Mouse (Mus musculus) kidney, embryonic 14.5 days (tissue): Measurements from ENCODE around the gene Atg10. TPM values are rescaled to one million over a fixed set of nuclear protein-coding genes. Genes with fewer than 3 reads are reported as not detected.

Experiments
- ATAC-seq: fragments of 200-750 bp; cut with Nextera tagmentation; 2 replicates; pipeline ENCODE4 v1.8.0; 2017; ENCODE audit warnings: moderate number of reproducible peaks, mild to moderate bottlenecking, moderate TSS enrichment, moderate library complexity; ENCODE audit not compliant: low FRiP score, low TSS enrichment
- H3K27ac ChIP-seq: fragments of 300-500 bp; sonication (generic); 2 replicates; pipeline ENCODE4 v1.5.1; 2014; ENCODE audit warnings: low read depth, mild to moderate bottlenecking, low read length, moderate library complexity, mixed read lengths
- H3K27me3 ChIP-seq: fragments of 300-500 bp; sonication (generic); 2 replicates; pipeline ENCODE4 v1.6.1; 2014; ENCODE audit warnings: mild to moderate bottlenecking, low read length; ENCODE audit not compliant: control insufficient read depth, insufficient read depth
- H3K36me3 ChIP-seq: fragments of 300-500 bp; sonication (generic); 2 replicates; pipeline ENCODE4 v1.6.1; 2014; ENCODE audit warnings: low read length, mixed read lengths; ENCODE audit not compliant: control insufficient read depth, insufficient read depth
- H3K4me1 ChIP-seq: fragments of 300-500 bp; sonication (generic); 2 replicates; pipeline ENCODE4 v1.6.1; 2014; ENCODE audit warnings: low read length, mixed read lengths; ENCODE audit not compliant: control insufficient read depth, insufficient read depth
- H3K4me2 ChIP-seq: fragments of 300-500 bp; sonication (generic); replicated peaks from 2 replicates; pipeline ENCODE4 v1.6.1; 2014; ENCODE audit warnings: low read depth, mild to moderate bottlenecking, low read length
- H3K4me3 ChIP-seq: fragments of 300-500 bp; sonication (generic); 2 replicates; pipeline ENCODE4 v1.5.1; 2014; ENCODE audit warnings: mild to moderate bottlenecking, low read length
- H3K9ac ChIP-seq: fragments of 300-500 bp; sonication (generic); 2 replicates; pipeline ENCODE4 v1.6.1; 2014; ENCODE audit warnings: low read depth, mild to moderate bottlenecking, low read length, moderate library complexity
- H3K9me3 ChIP-seq: fragments of 300-500 bp; sonication (generic); 2 replicates; pipeline ENCODE4 v1.6.1; 2016; ENCODE audit warnings: low read length; ENCODE audit not compliant: control insufficient read depth
- WGBS: fragments of 180-500 bp; shearing (Covaris S2); extraction: QIAGEN DNeasy Blood & Tissue Kit; methylation state at CpG from one replicate; pipeline ENCODE4 v1.1.7; 2014; 5-methylcytosine and 5-hydroxymethylcytosine counted together
- polyA plus RNA-seq: library from polyadenylated mRNA; unstranded; fragments of >200 nt; fragmentation: Nextera tagmentation; extraction: Ambion mirVana; gene quantifications from 2 replicates; pipeline ENCODE4 v1.2.1, GENCODE M21; 2014

Atg10 gene
- polyA plus RNA-seq, 1 experiment from 2014 or later: 15.3 TPM

- no peaks in the 10 kb centered on the region for H3K4me1 ChIP-seq
- H3K4me3 ChIP-seq: no peak overlapping the region
- H3K9ac ChIP-seq: no peak overlapping the region
- no peak overlapping the region for H3K27ac ChIP-seq
- H3K36me3 ChIP-seq: no peaks in the 10 kb centered on the region
- H3K27me3 ChIP-seq: no peaks in the 10 kb centered on the region
- 85% methylated on average over 5 of the region's 5 CpGs for WGBS
- no peak for ATAC-seq
- no peak overlapping the region for H3K4me2 ChIP-seq
- H3K9me3 ChIP-seq: no peaks in the 10 kb centered on the region
Measured at GRCm38 (mm10) chr13:91156308-91156707, 67.5 kb downstream of the Atg10 start.

GRCm38 (mm10) chr13:91155429-91156207 lies 68.2 kb downstream of the Atg10 start:
- H3K4me3 ChIP-seq: no peak overlapping the region
- no peak for ATAC-seq
- H3K27me3 ChIP-seq: no peaks in the 10 kb centered on the region
- no peak overlapping the region for H3K27ac ChIP-seq
- H3K9ac ChIP-seq: no peak overlapping the region
- no peak overlapping the region for H3K4me2 ChIP-seq
- H3K9me3 ChIP-seq: no peaks in the 10 kb centered on the region
- no peaks in the 10 kb centered on the region for H3K4me1 ChIP-seq
- WGBS: 77% methylated on average over 4 of the region's 4 CpGs
- H3K36me3 ChIP-seq: no peaks in the 10 kb centered on the region

- ATAC-seq: no peak
- no peak overlapping the region for H3K4me2 ChIP-seq
- no peak overlapping the region for H3K27ac ChIP-seq
- 81% methylated on average over 7 of the region's 7 CpGs for WGBS
- no peaks in the 10 kb centered on the region for H3K9me3 ChIP-seq
- H3K9ac ChIP-seq: no peak overlapping the region
- no peaks in the 10 kb centered on the region for H3K36me3 ChIP-seq
- no peak overlapping the region for H3K4me3 ChIP-seq
- no peaks in the 10 kb centered on the region for H3K27me3 ChIP-seq
- no peaks in the 10 kb centered on the region for H3K4me1 ChIP-seq
Measured at GRCm38 (mm10) chr13:91154622-91155021, 69.1 kb downstream of the Atg10 start.

GRCm38 (mm10) chr13:91136337-91136736 lies 87.4 kb downstream of the Atg10 start:
- Histone ChIP-seq H3K4me1 (no peaks in the 10 kb centered on the region), H3K27me3 (no peaks in the 10 kb centered on the region), H3K9ac (no peak overlapping the region), H3K4me2 (no peak overlapping the region), H3K9me3 (no peaks in the 10 kb centered on the region), H3K36me3 (no peaks in the 10 kb centered on the region), H3K4me3 (no peak overlapping the region), H3K27ac (no peak overlapping the region)
- no peak for ATAC-seq

GRCm38 (mm10) chr13:91133334-91133890 lies 90.4 kb downstream of the Atg10 start:
- H3K9ac ChIP-seq: no peak overlapping the region
- no peaks in the 10 kb centered on the region for H3K9me3 ChIP-seq
- ATAC-seq: no peak
- no peak overlapping the region for H3K4me3 ChIP-seq
- no peak overlapping the region for H3K27ac ChIP-seq
- peaks cover 8% of the 10 kb centered on the region for H3K4me1 ChIP-seq
- H3K4me2 ChIP-seq: no peak overlapping the region
- no peaks in the 10 kb centered on the region for H3K27me3 ChIP-seq
- WGBS: 73% methylated on average over 5 of the region's 5 CpGs
- H3K36me3 ChIP-seq: no peaks in the 10 kb centered on the region

GRCm38 (mm10) chr13:91129071-91129470 lies 94.7 kb downstream of the Atg10 start:
- Histone ChIP-seq H3K4me1 (peaks cover 9% of the 10 kb centered on the region), H3K27me3 (no peaks in the 10 kb centered on the region), H3K9ac (no peak overlapping the region), H3K27ac (no peak overlapping the region), H3K4me3 (no peak overlapping the region), H3K9me3 (no peaks in the 10 kb centered on the region), H3K4me2 (no peak overlapping the region), H3K36me3 (no peaks in the 10 kb centered on the region)
- peak; percentile 76; the same call in 1 of the 2 replicates for ATAC-seq
- 6% methylated on average over 7 of the region's 7 CpGs for WGBS

GRCm38 (mm10) chr13:91128581-91128980 lies 95.2 kb downstream of the Atg10 start:
- no peaks in the 10 kb centered on the region for H3K36me3 ChIP-seq
- H3K4me2 ChIP-seq: no peak overlapping the region
- no peaks in the 10 kb centered on the region for H3K9me3 ChIP-seq
- H3K4me3 ChIP-seq: no peak overlapping the region
- H3K27me3 ChIP-seq: no peaks in the 10 kb centered on the region
- peaks cover 9% of the 10 kb centered on the region for H3K4me1 ChIP-seq
- WGBS: 74% methylated on average over 1 of the region's 1 CpGs
- H3K9ac ChIP-seq: no peak overlapping the region
- H3K27ac ChIP-seq: no peak overlapping the region
- no peak; the same call in 1 of the 2 replicates for ATAC-seq

- Histone ChIP-seq H3K36me3 (no peaks in the 10 kb centered on the region), H3K4me1 (no peaks in the 10 kb centered on the region), H3K9ac (no peak overlapping the region), H3K9me3 (peaks cover 2% of the 10 kb centered on the region; the same call in 1 of the 2 replicates), H3K27me3 (no peaks in the 10 kb centered on the region), H3K4me2 (no peak overlapping the region), H3K4me3 (no peak overlapping the region), H3K27ac (no peak overlapping the region)
- no peak for ATAC-seq
- WGBS: 84% methylated on average over 4 of the region's 4 CpGs
Measured at GRCm38 (mm10) chr13:91118156-91118555, 105.6 kb downstream of the Atg10 start.

- Histone ChIP-seq H3K27ac (no peak overlapping the region), H3K4me1 (no peaks in the 10 kb centered on the region), H3K4me2 (no peak overlapping the region), H3K27me3 (no peaks in the 10 kb centered on the region), H3K9me3 (peaks cover 2% of the 10 kb centered on the region; the same call in 1 of the 2 replicates), H3K9ac (no peak overlapping the region), H3K4me3 (no peak overlapping the region), H3K36me3 (no peaks in the 10 kb centered on the region)
- WGBS: 89% methylated on average over 3 of the region's 3 CpGs
- ATAC-seq: no peak
Measured at GRCm38 (mm10) chr13:91114880-91115279, 108.9 kb downstream of the Atg10 start.
